Mouse (Mus musculus): ENCODE data around the gene Cln3.

The Cln3 gene

DNA sequence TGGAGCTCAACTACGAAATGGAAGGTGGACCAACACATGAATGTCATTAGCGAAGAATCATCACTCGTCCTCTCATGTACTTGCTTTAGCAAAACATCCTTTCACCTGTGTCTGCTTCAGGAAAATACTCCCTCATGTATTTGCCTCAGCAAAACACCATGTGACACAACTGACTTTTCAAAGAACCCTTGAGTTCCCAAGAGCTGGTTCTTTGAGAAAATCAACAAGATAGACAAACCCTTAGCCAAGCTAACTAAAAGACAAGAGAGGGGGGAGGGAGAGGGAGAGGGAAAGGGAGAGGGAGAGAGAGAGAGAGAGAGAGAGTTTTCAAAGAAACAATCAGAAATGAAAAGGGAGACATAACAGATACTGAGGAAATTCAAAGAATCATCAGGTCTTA is 62.3 kb downstream of the Cln3 start:
- DNase-seq (ENCODE audit: extremely low spot score, low spot score): no peak
